Mouse (Mus musculus) right cerebral cortex, adult 18-20 months (tissue): ENCODE results near the gene Cacna2d3.

Source experiments
- DNase-seq: peaks from one replicate; pipeline ENCODE4 v3.0.0; 2022; ENCODE audit warnings: mixed read lengths

The Cacna2d3 gene

DNA sequence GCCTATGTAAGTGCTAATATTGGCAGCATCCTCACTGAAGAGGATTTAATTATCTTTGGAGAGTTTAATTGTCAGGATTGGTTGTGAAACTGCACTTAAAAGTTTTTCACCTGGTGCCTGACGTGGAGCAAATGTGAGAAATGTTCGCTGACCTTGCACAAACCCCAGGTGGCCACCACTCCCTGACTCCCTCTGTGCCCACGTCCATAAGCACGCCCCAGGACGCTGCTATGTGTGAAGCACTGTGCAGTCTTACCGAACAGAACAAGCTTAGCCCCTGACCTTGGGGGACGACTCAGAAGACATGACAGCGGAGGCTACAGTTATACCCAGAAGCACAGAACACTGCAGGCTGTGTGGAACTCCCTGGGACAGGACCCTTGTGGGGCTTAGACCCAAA lies 93.5 kb downstream of the Cacna2d3 start:
- no peak for DNase-seq

DNA sequence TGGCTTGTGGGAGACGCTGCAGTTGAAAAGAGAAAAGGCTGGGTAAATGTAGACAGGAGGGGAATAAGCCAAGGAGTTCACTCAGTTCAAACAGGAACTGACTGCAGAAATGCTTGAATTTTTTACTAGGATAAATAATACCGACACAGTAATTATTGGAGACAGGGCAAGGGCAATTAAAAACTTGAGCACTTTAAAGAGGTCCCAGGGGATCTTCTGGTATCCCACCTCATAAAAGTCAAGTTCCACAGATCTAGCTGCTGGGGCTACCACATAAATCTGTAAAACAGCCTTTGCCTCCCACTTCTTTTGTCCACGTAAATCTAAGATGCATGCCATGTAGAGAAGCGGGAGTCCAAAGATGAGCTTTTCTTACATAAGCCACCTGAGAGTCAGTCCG lies 109.2 kb downstream of the Cacna2d3 start:
- DNase-seq, result no peak

DNA sequence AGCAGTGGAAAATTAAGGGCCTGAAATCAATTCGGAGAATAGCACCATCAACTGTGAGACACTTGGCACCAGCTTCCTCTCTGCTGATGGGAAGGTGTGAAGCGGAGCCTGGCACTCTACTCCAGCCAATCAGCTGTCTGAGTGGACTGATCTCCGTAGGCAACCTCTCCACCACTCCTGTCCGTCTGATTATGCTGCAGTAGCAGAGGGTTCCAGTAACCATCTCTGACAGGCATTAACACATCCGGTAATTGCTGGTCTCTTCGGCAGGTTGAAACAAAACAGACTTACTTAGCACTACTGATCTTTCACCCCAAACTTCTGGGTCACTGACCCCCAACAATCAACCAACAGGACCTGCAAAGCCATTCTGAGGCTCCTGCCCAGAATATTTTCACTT lies 112.9 kb downstream of the Cacna2d3 start:
- DNase-seq, result no peak

DNA sequence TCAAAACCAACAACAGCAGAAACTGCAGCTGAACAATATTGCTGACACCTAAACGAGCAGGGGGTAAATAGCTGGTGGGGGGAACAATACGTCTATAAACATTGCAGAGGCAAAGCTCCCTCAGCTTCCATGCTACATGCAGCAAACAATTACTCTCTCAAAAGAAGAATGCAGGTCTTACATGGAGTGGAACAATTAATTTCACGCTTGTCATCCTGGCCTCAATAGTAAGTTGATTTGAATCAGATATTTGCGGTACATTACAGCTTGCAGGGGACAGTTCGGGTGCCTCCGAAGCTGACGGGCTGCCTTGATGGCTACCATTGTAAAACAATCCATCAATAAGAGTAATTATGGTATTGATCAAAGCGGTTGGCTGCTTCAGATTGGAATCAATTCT lies 122.2 kb downstream of the Cacna2d3 start:
- no peak for DNase-seq

DNA sequence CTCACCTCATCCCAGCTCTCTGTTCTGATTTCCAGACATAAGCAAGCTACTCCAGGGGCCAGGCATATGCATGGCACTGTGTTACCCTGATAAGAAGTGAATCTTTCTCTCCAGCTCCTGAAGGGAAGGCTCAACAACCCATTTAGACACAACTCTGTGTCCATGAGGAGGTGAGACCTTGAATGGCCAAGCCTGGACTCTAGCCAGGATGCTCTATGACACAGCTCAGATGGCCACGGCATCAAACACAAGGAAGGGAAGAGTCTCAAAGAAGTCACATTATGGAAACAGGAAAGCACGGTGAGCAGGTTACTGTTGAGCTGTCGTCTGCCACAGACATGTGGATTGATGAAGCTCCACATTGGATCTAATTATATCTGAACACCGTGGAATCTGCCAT lies 128.8 kb downstream of the Cacna2d3 start:
- no peak for DNase-seq

DNA sequence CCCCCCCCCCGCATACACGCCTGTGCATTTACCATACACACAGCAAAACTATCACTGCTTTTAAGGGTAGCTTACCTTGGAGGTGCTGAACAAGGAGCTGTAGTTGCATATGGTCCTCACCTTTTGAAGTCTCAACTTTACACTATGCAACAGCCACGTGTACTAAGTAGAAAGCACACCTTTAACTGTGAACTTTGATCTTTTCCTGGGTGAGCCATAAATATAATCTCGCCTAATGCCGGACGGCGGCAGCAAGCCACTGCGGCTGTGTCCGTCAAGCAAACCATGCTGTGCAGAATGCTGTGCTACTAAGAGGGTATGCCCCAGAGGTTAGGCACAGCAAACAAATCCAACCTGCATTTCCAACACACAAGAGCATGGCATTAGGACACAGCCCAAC lies 132.0 kb downstream of the Cacna2d3 start:
- no peak for DNase-seq

DNA sequence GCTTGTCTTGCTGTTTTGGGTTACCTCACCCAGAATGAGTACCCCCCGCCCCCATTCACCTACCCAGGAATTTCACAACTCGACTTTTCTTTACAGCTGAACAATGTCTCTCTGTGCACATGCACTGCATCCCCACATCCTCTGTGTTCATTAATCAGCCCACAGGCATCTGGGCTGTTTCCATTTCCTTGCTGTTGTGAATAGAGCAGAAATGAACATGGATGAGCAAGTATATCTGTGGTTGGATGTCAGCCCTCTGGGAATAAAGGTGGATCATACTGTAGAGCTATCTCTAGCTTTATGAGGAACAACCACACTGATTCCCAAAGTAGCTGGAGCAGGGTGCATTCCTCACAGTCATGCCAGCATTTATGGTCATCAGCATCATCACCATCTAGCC lies 139.7 kb downstream of the Cacna2d3 start:
- DNase-seq, result no peak

DNA sequence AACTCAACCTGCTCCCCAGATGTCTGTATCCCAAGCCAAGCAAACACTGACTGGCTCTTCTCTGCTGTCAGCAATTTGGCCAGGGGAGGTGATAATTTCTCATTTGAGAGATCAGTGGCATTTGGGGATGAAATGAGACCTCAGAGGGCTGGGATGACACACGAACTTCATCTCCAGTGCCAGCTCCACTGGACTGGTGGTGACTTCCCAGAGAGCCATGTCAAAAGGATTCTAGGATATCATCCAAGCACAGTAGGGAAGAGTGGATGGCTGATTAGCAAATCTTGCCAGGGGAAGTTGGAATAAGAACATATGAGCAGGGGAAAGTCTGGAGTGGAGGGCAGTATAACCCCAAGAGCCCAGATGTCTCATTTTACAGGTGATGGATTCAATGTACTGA lies 143.9 kb downstream of the Cacna2d3 start:
- no peak for DNase-seq

DNA sequence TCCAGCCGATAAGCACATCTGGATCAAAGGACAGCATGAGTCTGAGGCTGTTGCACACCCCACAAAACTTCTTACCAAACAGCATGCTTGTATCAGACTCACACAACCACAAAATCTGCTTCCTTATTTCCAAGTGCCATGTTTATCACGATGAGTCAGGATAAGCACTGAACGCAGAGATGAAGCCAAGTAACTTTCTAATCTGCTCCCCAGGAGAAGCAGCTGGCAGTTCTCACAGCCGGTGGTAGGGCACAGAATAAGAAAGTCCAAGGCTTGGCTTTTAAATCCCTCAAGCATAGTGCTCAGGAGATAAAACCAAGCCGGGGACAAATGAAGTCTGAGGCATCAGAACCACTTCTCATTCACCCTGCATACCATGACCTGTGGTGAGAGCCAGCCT lies 146.1 kb downstream of the Cacna2d3 start:
- DNase-seq, result peak; percentile 16

DNA sequence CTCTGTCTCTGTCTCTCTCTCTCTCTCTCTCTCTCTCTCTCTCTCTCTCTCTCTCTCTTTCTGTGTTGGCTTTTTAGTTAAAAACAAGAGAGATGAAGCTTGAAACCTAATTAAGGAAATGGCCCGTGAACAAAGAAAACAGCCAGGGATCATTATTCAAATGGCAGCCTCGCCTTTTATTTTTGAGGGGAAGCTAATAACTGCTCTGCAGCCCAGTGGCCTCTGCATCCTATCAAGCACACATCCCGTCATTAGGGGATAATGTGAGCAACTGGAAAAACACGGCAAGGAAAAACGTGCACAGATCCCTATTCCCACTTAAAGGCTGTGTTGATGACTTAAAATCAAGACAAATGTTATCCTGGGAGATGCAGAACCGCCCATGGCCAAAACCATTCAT lies 159.0 kb downstream of the Cacna2d3 start:
- DNase-seq, result no peak

DNA sequence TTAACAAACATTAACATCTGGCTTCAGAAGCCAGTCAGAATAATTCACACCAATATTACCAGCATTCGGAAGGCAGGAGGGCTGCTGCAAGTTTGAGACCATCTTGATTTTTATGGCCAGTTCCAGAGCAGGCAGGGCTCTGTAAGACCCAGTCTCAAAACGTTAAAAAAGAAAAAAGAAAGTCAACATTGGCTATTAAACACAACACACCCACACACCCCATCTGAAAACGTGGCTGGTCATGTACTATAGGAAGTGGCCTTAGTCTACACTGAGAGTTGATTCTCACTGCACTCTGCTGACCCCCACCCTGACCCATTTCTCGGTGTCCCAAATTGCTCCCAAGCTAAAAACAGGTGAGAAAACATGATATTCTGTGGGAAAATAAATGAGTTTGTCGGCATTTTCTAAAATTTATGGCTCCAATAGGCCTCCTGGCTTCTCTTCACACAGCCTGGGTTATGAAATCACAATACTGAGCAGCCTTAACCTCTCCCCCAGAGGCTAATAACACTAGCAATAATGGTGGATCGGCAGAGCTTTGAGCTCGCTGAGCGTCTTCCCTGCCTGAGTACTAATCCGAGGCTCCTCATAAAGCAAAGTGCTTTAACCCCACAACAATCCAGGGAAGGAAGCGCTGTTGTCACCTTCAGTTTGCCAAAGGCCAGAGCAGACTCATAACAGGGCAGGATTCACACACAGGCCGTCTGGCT lies 160.4 kb downstream of the Cacna2d3 start:
- no peak for DNase-seq

DNA sequence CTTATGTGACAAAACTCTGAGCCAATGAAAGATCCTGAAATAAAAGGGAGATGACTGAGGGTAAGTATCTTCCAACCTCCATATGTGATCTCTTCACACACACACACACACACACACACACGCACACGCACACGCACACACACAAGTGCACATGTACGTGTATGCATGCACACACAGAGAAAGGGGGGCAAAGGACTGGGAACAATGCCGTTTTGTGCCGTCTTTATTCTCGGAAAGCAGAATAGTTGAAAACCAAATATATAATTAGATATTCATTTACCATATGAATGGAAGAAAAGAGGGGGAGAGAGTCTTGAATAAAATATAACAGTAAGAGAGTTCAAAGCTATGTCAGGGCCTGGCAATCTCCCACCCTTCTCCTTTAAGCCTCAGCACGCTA lies 163.2 kb downstream of the Cacna2d3 start:
- DNase-seq, result no peak

DNA sequence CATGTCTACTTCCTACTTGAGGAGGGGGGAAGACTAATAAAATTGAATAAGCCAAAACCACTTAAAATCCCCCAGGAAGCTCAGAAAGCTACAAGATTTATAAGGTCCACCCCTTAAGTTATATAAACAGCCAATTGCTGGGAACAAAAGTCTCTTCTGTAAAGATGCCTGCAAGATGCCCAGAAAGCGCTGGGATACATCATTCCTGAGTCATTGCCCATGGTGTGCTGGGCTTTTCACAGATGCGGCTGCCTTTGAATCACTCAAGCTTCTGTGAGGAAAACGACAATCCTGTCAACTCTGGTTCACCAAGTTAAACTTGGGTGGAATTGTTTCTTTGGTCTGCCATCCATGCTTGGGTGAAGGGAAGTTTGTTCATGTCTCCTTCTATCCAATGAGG lies 165.5 kb downstream of the Cacna2d3 start:
- DNase-seq, result no peak

DNA sequence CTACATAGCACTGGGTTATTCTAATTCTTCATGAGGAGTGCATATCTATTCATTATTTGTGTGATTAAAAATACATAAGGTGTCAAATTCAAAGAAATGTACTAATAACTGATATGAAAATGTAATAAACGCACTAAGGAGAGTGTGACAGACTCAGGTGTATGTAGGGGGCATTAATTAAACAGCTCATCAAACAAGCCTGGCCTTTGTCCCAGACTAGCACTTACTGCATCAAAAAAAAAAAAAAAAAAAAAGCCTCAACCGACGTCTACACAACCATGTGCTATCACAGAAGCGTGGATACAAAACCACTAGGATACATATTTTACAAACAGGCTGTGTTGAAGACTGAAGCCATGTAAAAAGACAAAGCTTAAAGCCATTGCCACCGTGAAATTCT lies 169.2 kb downstream of the Cacna2d3 start:
- DNase-seq, result no peak

DNA sequence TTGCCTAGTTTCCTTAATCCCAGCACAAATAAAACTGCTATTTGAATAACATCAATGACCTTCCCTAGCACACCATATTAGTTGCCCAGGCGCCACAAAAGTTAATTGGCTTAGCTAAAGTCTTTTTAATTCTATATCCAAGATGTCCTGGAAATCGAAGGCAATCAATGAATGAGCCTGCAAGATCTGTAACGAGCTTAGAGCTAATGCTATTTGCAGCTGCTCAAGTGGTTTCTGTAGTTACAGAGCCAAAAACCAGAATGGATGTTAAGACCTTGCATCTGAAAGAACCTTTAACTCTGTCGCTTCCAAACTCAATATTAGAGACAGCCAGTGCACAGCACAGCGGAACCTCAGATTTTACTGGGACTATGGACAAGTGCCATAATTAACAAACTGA lies 173.0 kb downstream of the Cacna2d3 start:
- DNase-seq, result no peak

DNA sequence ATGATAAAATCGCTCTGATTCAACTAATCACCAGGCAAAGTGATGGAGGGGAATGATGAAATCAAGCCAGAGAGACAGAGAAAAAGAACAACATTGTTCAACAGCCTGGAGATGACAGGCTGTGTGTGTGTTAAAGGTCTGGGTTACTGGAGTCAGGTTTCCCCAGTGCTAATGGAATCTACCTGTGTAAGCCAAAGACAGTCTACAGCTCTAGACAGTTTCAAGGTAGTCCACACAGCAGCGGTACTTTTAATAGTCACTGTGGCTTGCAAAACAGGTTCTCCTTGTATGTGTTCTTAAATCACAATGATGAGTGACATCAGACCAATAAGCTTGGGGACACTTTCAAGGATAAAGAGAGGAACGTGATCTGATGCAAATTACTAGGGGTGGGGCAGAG lies 191.1 kb downstream of the Cacna2d3 start:
- DNase-seq, result no peak

DNA sequence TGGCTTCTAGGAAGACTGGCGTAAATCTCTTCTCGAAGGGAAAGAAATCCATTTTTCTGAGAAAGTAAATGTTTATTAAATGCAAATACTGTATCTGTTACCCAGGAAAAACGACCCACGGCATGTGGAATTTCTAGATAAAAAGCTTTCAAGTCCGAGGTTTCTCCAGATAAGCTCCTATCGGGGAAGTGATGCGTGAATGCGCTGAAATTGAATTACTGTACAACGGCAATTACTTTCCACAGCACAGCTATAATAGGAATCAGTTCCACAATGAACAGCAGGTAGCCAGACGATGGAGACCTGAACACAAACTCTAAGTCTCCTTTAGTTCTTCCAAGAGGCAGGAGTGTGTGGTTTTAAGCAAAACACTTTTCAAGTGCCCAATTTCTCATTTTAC lies 193.0 kb downstream of the Cacna2d3 start:
- no peak for DNase-seq

DNA sequence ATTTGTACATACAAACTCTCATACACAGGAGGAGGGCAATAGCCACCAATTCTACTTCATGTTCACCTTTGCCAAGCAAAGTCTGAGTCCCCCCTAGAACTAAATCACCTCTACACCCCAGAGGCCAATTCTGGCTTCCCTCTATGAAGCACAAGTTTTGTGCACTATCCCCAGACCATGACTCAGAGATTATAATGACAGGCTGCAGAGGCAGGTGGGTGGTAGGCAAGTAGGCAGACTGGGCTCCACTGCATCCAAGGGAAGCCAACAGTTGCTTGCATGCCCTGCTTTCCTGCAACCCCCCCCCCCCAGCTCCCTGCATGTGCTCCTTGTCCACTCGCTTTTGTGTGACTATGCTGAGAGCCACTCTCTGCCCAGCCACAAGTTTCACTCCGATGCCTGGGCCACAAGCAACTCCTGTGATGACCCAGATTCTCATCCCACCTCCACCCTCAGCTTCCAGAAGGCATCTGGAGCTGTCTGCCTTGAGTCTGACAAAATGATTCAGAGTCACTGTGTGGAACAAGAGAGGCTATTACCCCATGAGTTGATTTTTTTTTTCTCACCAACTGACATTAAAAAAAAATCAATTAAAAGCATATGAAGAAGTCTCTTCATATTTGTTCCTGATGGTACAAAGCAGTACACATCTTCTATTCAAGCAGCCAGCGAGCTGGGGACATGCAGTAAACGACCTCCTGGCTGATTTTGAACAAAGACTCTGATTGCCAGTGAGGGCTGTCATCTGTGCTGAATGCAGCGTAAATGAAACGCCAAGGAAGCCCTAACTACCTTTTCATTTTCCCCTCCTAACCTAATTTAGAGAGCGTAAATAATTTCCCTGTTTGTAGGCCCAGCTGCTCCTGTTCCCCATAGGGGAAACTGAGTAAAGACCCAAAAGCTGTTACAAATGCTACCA lies 201.7 kb downstream of the Cacna2d3 start:
- peak; percentile 65 for DNase-seq

DNA sequence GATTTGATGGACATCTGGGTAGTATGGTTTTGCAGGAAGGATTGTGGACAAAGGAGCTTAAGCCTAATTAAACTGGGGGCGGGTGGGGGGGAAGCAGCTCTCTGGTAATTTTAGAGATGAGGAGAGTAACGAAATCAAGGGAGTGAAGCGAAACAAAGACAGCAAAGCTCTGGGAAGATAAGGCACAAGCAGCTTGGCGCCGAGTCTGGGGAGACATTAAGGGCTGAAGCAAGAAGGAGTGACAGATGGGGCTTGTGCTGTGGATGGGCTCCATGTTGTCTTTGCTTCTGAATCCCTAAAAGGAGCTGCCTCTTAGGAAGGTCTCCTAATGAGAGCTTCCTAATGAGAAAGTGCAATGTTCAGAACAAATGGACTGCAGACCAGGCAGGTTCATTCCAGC lies 219.0 kb downstream of the Cacna2d3 start:
- no peak for DNase-seq

DNA sequence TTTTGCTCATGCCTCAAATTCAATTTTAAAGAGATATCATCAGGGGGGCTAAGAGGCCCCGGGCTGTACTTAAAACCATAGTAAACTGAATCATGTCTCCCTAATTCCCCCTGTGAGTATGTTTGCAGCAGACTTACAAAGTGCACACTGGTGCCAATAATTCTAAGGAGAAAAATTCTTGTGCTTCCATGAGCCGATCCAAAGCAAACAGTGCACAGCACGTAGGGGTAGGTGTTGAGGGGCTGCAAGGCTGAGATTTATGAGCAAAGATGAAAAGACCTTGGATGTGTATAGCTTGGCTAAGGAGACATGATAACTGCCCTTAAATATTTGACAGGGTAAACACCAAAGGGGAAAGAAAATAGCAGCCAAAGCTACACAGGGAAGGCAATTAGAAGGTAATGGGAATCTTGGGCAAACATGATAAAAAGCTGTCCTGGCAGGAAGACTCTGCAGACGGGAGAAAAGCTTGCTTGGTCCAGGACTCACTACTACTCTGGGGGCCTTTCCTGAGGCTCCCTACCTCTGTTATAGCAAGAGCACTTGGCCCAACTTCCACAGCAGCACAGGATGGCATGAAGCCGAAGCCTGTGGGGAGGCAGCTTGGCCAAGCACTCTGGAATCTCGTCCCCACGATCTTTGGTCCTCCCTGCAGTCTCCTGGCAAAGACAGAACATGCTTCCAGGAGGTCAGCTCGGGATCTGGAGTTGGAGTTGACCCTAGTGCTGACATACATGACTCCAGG lies 222.9 kb downstream of the Cacna2d3 start:
- DNase-seq, result no peak

DNA sequence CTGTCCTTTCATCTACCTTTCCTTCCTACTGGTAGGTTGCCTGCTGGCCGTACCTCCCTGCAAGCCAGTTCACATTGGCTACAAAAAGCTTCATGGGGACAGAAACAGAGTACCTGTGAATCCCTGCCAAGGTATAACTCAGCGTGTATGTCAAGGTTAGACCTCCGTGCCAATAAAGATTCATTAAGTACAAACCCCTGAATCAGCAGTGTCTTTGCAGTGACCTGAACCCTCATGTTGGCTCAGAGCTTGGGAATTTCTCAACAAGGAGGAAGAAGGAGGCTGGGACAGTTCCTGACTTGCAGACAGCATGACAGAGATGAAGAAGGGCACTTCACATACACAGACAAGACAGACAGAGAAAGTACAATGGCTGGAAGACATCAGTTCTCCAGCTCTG lies 225.1 kb downstream of the Cacna2d3 start:
- DNase-seq, result no peak

DNA sequence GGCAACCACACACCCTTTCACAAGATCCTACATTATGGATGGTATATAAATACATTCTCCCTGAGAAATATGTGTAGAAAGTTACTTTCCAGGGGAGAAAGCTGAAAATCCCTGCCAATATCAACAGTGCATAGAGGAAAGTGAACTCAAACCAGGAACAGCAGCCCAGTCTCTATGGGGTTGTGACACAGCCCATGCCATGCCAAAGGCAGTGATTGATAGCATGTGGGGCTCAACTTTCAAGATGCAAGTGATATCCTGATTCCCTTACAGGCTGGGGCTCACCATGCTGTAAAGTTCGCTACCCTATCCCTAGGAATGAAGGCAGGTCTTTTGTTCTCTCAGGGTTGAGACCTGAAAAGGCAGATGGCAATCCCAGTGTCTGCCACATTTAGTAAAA lies 229.9 kb downstream of the Cacna2d3 start:
- no peak for DNase-seq

DNA sequence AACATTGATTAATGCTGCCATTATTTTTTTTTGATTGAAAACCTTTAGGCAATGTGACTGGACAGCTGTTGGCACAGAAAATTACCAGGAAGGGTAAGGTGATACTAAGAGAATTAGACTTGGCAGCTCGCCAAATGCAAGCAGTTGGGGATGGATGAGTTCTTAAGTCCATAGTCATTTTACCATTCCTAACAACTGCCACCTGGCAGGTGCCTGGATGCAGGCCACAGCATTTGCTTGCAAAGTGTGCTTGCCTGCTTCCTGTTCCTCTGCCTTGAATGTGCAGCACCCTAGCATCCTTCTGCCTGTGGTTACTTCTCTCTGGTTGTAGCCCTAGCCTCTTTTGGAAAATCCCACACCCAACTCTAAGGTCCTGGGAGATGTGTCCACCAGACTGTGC lies 236.2 kb downstream of the Cacna2d3 start:
- no peak for DNase-seq
